Mouse (Mus musculus): ENCODE measurements at regions not wholly inside any gene's neighbourhood (a gene's known extent, or its start where the extent isn't known, plus 50 kb on each side); places are given as distances from the start of the nearest gene placed in this dataset.

DNA sequence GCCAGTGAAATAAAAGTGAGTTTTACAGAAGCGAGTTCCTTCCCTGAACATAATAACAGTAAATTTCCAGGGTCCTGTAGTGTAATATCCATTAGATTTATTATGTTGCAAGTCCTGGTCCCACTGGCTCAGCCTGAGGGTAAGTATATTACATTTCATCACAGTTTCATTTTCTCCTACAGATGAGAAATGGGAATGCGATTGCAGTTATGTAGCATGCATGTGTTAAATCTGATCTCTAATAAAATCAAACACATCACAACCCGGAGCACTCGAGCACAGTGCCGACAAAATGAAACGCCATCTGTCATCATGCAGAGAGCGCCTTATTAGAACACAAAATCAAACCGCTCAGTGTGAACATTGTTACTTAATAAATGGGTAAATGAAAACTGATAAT is 165.0 kb upstream of the Tox3 start:
- H3K27ac ChIP-seq (replicated peaks; ENCODE audit: insufficient read depth, low read depth, low read length) = no peak overlapping the region
- TF ChIP-seq POLR2A (IDR thresholded peaks at IDR 0.05; ENCODE audit: extremely low read depth, insufficient read depth, low read length) (no peak), CTCF (IDR thresholded peaks at IDR 0.05; ENCODE audit: low read depth, low read length) (no peak)
- WGBS = 88% methylated on average over 8 of the region's 8 CpGs
- no peaks in the 10 kb centered on the region for H3K79me2 ChIP-seq (ENCODE audit: control insufficient read depth, insufficient read depth, low read length)
- H3K9ac ChIP-seq (ENCODE audit: low read depth, low read length) = no peak overlapping the region
- H3K27me3 ChIP-seq (ENCODE audit: control insufficient read depth, insufficient read depth, low read length) = no peaks in the 10 kb centered on the region
- no peak for DNase-seq (ENCODE audit: extremely low read depth, low read depth, low spot score)
- no peaks in the 10 kb centered on the region for H3K36me3 ChIP-seq (ENCODE audit: control insufficient read depth, insufficient read depth, low read length)
- no peaks in the 10 kb centered on the region for H3K4me1 ChIP-seq (ENCODE audit: control insufficient read depth, insufficient read depth, low read length)
- H3K4me3 ChIP-seq (ENCODE audit: insufficient read depth, low read depth, low read length) = no peak overlapping the region

DNA sequence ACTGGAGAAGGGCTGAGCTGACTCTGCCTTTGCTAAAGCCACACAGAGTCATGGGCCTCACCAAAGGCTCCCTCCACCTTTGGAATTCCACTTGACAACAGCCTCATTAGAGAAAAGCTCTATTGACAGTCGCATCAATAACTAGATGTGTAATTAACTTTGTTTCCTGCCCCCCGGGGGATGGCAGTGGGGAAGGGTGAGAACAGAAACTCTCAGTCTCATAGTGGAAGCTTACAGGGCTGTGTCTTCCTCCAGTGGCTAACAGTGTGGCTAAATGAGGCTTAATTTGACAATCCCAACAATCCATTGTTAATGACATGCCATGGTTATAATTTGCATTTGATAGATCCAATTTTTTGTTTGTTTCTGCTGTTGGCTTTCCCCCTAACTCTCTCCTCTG is 164.5 kb upstream of the Tox3 start:
- Histone ChIP-seq H3K9ac (ENCODE audit: low read depth, low read length) (no peak overlapping the region), H3K36me3 (ENCODE audit: control insufficient read depth, insufficient read depth, low read length) (no peaks in the 10 kb centered on the region), H3K4me3 (ENCODE audit: insufficient read depth, low read depth, low read length) (no peak overlapping the region), H3K27me3 (ENCODE audit: control insufficient read depth, insufficient read depth, low read length) (no peaks in the 10 kb centered on the region), H3K79me2 (ENCODE audit: control insufficient read depth, insufficient read depth, low read length) (no peaks in the 10 kb centered on the region), H3K27ac (replicated peaks; ENCODE audit: insufficient read depth, low read depth, low read length) (no peak overlapping the region), H3K4me1 (ENCODE audit: control insufficient read depth, insufficient read depth, low read length) (no peaks in the 10 kb centered on the region)
- no peak for DNase-seq (ENCODE audit: extremely low read depth, low read depth, low spot score)
- 51% methylated on average over 2 of the region's 2 CpGs for WGBS
- no peak for TF ChIP-seq POLR2A (IDR thresholded peaks at IDR 0.05; ENCODE audit: extremely low read depth, insufficient read depth, low read length)
- TF ChIP-seq CTCF (IDR thresholded peaks at IDR 0.05; ENCODE audit: low read depth, low read length) = no peak

DNA sequence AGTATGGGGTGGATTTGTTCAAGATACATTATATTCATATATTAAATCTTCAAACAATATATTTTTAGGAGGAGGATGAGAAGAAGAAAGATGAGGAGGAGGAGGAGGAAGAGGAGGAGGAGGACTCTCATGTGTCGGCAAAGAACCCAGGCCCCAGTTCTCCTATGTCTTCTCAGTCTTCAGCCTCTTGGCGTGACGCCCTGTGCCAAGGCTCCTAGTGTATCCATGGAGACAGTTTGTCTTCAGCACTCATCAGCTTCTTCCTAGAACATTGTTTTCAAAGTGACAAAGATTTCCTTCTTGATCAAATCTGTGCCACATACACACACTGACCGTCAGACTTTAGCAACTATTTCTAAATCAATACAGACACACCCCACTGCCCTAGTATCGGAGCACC is 156.4 kb upstream of the Tox3 start:
- WGBS = 76% methylated on average over 5 of the region's 5 CpGs
- Histone ChIP-seq H3K9ac (ENCODE audit: low read depth, low read length) (no peak overlapping the region), H3K36me3 (ENCODE audit: control insufficient read depth, insufficient read depth, low read length) (no peaks in the 10 kb centered on the region), H3K27ac (replicated peaks; ENCODE audit: insufficient read depth, low read depth, low read length) (no peak overlapping the region), H3K4me3 (ENCODE audit: insufficient read depth, low read depth, low read length) (no peak overlapping the region), H3K4me1 (ENCODE audit: control insufficient read depth, insufficient read depth, low read length) (no peaks in the 10 kb centered on the region), H3K27me3 (ENCODE audit: control insufficient read depth, insufficient read depth, low read length) (no peaks in the 10 kb centered on the region), H3K79me2 (ENCODE audit: control insufficient read depth, insufficient read depth, low read length) (no peaks in the 10 kb centered on the region)
- no peak for DNase-seq (ENCODE audit: extremely low read depth, low read depth, low spot score)
- no peak for TF ChIP-seq CTCF (IDR thresholded peaks at IDR 0.05; ENCODE audit: low read depth, low read length)
- no peak for TF ChIP-seq POLR2A (IDR thresholded peaks at IDR 0.05; ENCODE audit: extremely low read depth, insufficient read depth, low read length)

DNA sequence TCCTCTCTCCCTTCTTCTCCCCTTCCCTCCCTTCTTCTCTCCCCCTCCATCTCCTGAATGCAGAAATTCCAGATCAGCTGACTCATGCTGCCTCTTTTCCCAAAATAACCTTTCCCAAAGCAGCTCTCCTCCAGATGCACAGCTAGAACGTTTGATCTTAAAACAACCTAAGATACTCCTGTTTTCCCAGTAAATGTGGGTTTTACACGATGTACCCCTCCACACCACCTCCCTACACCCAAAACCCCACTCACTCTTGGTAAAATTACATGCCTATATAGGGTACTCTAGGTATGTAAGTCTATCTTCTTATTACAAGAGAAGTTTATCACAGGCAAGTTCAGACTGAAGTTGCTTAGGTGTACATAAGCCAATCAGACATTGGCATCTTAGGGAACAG is 155.2 kb upstream of the Tox3 start:
- Histone ChIP-seq H3K27ac (replicated peaks; ENCODE audit: insufficient read depth, low read depth, low read length) (no peak overlapping the region), H3K27me3 (ENCODE audit: control insufficient read depth, insufficient read depth, low read length) (no peaks in the 10 kb centered on the region), H3K36me3 (ENCODE audit: control insufficient read depth, insufficient read depth, low read length) (no peaks in the 10 kb centered on the region), H3K4me3 (ENCODE audit: insufficient read depth, low read depth, low read length) (no peak overlapping the region), H3K79me2 (ENCODE audit: control insufficient read depth, insufficient read depth, low read length) (no peaks in the 10 kb centered on the region), H3K9ac (ENCODE audit: low read depth, low read length) (no peak overlapping the region), H3K4me1 (ENCODE audit: control insufficient read depth, insufficient read depth, low read length) (no peaks in the 10 kb centered on the region)
- no peak for DNase-seq (ENCODE audit: extremely low read depth, low read depth, low spot score)
- 38% methylated on average over 2 of the region's 2 CpGs for WGBS
- TF ChIP-seq CTCF (IDR thresholded peaks at IDR 0.05; ENCODE audit: low read depth, low read length) = no peak
- TF ChIP-seq POLR2A (IDR thresholded peaks at IDR 0.05; ENCODE audit: extremely low read depth, insufficient read depth, low read length) = no peak

DNA sequence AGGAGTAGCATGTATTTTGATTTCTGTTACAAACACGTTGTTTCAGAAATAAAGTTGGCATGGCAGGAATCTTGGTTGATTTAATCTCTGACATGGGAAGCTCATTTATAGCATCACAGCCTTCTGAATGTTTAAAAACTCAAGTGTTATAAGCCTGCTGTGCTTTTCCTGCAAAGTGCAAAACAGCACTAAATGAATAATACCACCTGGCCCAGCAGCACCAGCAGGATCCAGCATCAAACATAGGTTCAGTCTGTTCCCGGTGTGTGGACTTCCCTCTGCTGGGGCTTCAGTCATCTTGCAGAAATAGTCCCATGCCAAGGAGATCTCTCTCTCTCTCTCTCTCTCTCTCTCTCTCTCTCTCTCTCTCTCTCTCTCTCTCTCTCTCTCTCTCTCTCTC is 154.7 kb upstream of the Tox3 start:
- 70% methylated on average over 2 of the region's 2 CpGs for WGBS
- Histone ChIP-seq H3K4me3 (ENCODE audit: insufficient read depth, low read depth, low read length) (no peak overlapping the region), H3K9ac (ENCODE audit: low read depth, low read length) (no peak overlapping the region), H3K27me3 (ENCODE audit: control insufficient read depth, insufficient read depth, low read length) (no peaks in the 10 kb centered on the region), H3K36me3 (ENCODE audit: control insufficient read depth, insufficient read depth, low read length) (no peaks in the 10 kb centered on the region), H3K4me1 (ENCODE audit: control insufficient read depth, insufficient read depth, low read length) (no peaks in the 10 kb centered on the region), H3K79me2 (ENCODE audit: control insufficient read depth, insufficient read depth, low read length) (no peaks in the 10 kb centered on the region), H3K27ac (replicated peaks; ENCODE audit: insufficient read depth, low read depth, low read length) (no peak overlapping the region)
- DNase-seq (ENCODE audit: extremely low read depth, low read depth, low spot score) = no peak
- TF ChIP-seq CTCF (IDR thresholded peaks at IDR 0.05; ENCODE audit: low read depth, low read length) (no peak), POLR2A (IDR thresholded peaks at IDR 0.05; ENCODE audit: extremely low read depth, insufficient read depth, low read length) (no peak)

DNA sequence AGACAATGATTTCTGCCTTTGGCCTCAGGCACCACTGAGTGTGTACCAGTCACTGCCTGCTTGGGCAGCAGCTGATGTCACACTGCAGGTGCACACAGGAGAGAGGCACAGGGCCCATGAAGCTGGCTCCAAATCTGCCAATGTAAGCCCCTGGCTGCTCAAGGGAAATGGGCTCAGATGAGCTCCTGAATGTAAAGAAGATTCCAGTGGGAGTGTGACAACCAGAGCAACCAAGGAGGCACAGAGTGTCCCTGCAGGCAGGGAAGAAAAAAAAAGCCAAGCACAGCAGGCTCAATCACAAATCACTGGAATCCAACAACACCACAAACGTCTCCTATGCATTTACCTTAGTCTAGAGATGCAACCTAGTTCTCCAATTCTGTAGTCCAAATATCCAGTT is 151.2 kb upstream of the Tox3 start:
- no peak for DNase-seq (ENCODE audit: extremely low read depth, low read depth, low spot score)
- Histone ChIP-seq H3K27ac (replicated peaks; ENCODE audit: insufficient read depth, low read depth, low read length) (no peak overlapping the region), H3K4me3 (ENCODE audit: insufficient read depth, low read depth, low read length) (no peak overlapping the region), H3K79me2 (ENCODE audit: control insufficient read depth, insufficient read depth, low read length) (no peaks in the 10 kb centered on the region), H3K27me3 (ENCODE audit: control insufficient read depth, insufficient read depth, low read length) (no peaks in the 10 kb centered on the region), H3K4me1 (ENCODE audit: control insufficient read depth, insufficient read depth, low read length) (no peaks in the 10 kb centered on the region), H3K9ac (ENCODE audit: low read depth, low read length) (no peak overlapping the region), H3K36me3 (ENCODE audit: control insufficient read depth, insufficient read depth, low read length) (no peaks in the 10 kb centered on the region)
- WGBS = 61% methylated on average over 1 of the region's 1 CpGs
- TF ChIP-seq CTCF (IDR thresholded peaks at IDR 0.05; ENCODE audit: low read depth, low read length) (no peak), POLR2A (IDR thresholded peaks at IDR 0.05; ENCODE audit: extremely low read depth, insufficient read depth, low read length) (no peak)
